Mouse (Mus musculus) liver, embryonic 11.5 days (tissue): ENCODE data around the gene Pnpla7. TPM values are rescaled to one million over a fixed set of nuclear protein-coding genes. Genes with fewer than 3 reads are reported as not detected.

Experiments
- ATAC-seq: fragments of 200-750 bp; cut with Nextera tagmentation; replicated peaks from 2 replicates; pipeline ENCODE4 v1.8.0; 2017; ENCODE audit warnings: moderate number of reproducible peaks, mild to moderate bottlenecking, moderate TSS enrichment, moderate library complexity; ENCODE audit not compliant: low FRiP score
- DNase-seq: peaks from one replicate; pipeline ENCODE4 v3.0.0-alpha.2; 2017; ENCODE audit warnings: low spot score
- H3K27ac ChIP-seq: fragments of 300-500 bp; sonication (generic); 2 replicates; pipeline ENCODE4 v1.5.1; 2014; ENCODE audit warnings: mild to moderate bottlenecking, low read depth, low read length, control low read depth
- H3K27me3 ChIP-seq: fragments of 300-500 bp; sonication (generic); replicated peaks from 2 replicates; pipeline ENCODE4 v1.6.1; 2014; ENCODE audit warnings: low read length, mixed read lengths; ENCODE audit not compliant: control insufficient read depth, insufficient read depth
- H3K36me3 ChIP-seq: fragments of 300-500 bp; sonication (generic); 2 replicates; pipeline ENCODE4 v1.6.1; 2014; ENCODE audit warnings: mild to moderate bottlenecking, low read length, moderate library complexity, mixed read lengths; ENCODE audit not compliant: control insufficient read depth, insufficient read depth
- H3K4me1 ChIP-seq: fragments of 300-500 bp; sonication (generic); replicated peaks from 2 replicates; pipeline ENCODE4 v1.6.1; 2014; ENCODE audit warnings: low read length, mixed read lengths; ENCODE audit not compliant: control insufficient read depth, insufficient read depth
- H3K4me2 ChIP-seq: fragments of 300-500 bp; sonication (generic); 2 replicates; pipeline ENCODE4 v1.6.1; 2014; ENCODE audit warnings: mild to moderate bottlenecking, control low read depth, moderate library complexity
- H3K4me3 ChIP-seq: fragments of 300-500 bp; sonication (generic); 2 replicates; pipeline ENCODE4 v1.5.1; 2014; ENCODE audit warnings: low read depth, low read length, control low read depth
- H3K9ac ChIP-seq: fragments of 300-500 bp; sonication (generic); 2 replicates; pipeline ENCODE4 v1.6.1; 2014; ENCODE audit warnings: low read depth, low read length, control low read depth
- H3K9me3 ChIP-seq: fragments of 300-500 bp; sonication (generic); 2 replicates; pipeline ENCODE4 v1.6.1; 2016; ENCODE audit warnings: low read length, inconsistent platforms, mixed read lengths; ENCODE audit not compliant: control insufficient read depth
- WGBS: fragments of 180-500 bp; shearing (Covaris S2); extraction: QIAGEN DNeasy Blood & Tissue Kit; methylation state at CpG from one replicate; pipeline ENCODE4 v1.1.7; 2014; 5-methylcytosine and 5-hydroxymethylcytosine counted together
- microRNA-seq: library from miRNA; unstranded; fragments of <30 nt; microRNA quantifications from one replicate; pipeline ENCODE4, GENCODE M21; 2017; ENCODE audit warnings: borderline number of aligned reads
- polyA plus RNA-seq: library from polyadenylated mRNA; unstranded; fragments of >200 nt; fragmentation: Nextera tagmentation; extraction: Ambion mirVana; gene quantifications from 2 replicates; pipeline ENCODE4 v1.2.1, GENCODE M21; 2014

The Pnpla7 gene
- polyA plus RNA-seq, 1 experiment from 2014 or later = 24.7 TPM

DNA sequence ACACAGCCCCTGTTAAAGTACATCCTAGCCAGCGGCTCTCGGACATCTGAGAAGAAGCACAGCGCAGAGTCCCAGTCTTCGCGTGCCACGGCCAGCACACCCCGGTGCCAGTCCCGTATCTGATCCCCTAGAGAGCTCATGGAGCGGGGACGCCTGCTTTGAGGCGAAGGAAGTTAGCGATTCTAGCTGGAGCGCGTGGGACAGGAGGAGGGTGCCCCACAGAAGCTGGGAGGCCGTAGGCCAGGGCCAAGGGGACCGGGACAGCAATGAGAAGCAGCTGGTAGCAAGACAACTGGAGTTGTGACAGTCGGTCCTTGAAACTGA, 118.9 kb downstream of the Pnpla7 start:
- peak overlapping the region; percentile 10; the same call in 1 of the 2 replicates for H3K4me3 ChIP-seq
- 39% methylated on average over 17 of the region's 17 CpGs for WGBS

DNA sequence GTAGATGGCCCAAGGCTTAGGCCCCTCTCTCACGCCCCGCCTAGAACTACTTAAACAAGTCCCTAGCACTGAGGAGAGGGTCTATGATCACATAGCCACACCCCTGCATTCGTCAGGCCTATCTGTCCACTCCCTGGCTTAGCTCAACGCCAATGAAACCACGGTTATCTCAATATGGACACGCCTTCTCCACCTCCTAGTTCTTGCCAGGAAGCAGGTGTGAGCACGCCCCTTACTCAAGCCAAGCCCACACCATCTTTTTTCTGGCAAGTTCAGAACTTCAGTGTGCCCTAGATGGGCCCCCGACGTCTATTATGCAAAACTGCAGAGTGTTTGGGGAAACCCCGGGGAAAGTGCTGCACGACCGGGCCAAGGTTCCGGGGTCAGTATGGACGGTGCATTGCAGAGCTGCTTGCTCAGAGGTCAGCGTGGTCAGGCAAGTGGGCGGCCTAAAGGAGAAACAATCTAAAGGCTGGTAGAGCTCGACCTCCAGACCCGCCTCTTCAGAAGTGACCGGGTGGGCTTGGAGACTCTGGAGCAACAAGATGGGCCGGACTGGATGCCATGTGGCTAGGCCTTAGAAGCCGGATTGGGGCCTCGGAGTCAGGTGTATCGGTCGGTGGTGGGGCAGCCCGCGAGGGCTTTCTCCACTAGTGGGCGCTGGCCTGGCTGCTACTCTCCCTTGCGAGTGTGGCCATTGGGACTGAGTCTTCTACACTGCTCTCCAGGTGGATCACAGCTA, 119.4 kb downstream of the Pnpla7 start, which contains the start of gene Noxa1:
Gene Noxa1 (minus strand): TSS at position 41 of the 742 bp plus-strand sequence.
- 37% methylated on average over 28 of the region's 28 CpGs for WGBS
- peak; percentile 82 for ATAC-seq

More for the DNA sequence above, 118.9 kb downstream of the Pnpla7 start:
- ATAC-seq = no peak; the same call in 1 of the 2 replicates
- H3K9ac ChIP-seq = no peak overlapping the region
- no peak overlapping the region for H3K27ac ChIP-seq
- peak overlapping the region; percentile 59 for H3K4me2 ChIP-seq
- no peaks in the 10 kb centered on the region for H3K9me3 ChIP-seq
- H3K27me3 ChIP-seq = peaks cover 10% of the 10 kb centered on the region
- DNase-seq = no peak
- H3K4me1 ChIP-seq = peaks cover 10% of the 10 kb centered on the region
- H3K36me3 ChIP-seq = no peaks in the 10 kb centered on the region

DNA sequence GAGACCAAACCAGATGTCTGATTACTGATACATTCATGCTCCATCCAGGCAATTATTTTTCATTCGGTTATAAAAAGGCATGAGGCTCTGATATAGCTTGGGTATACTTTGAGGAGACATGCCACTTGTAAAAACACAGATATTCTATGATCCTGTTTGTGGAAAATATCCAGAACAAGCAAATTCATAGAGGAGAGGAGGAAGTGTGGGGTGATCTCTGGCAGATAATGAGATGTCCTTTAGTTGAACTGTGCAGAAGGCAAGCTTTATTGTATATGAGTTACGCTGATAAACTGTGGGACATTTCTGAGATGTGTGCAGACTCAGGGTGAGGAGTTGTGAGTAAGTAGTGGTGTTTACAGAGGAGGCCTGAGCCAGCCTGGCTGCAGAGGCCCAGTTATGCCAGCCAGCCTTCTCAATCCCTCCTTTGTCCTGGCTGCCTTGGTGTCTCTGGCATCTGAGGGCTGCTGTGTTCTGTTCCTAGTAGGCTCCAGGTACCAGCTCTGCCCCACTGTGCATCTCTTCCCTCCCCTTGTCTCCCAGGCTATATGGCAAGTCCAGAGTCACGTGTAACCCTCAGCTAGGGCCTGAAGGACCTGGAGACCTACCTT, 122.3 kb downstream of the Pnpla7 start:
- no peaks in the 10 kb centered on the region for H3K9me3 ChIP-seq
- no peak for ATAC-seq

More for the DNA sequence above, 119.4 kb downstream of the Pnpla7 start, which contains the start of gene Noxa1:
- H3K4me2 ChIP-seq = peak within 1 kb of the TSS; percentile 59
- H3K9ac ChIP-seq = no peak within 1 kb of the TSS
- H3K9me3 ChIP-seq = no peaks in the 10 kb centered on the region
- H3K4me1 ChIP-seq = peaks cover 10% of the 10 kb centered on the region
- H3K27ac ChIP-seq = no peak within 1 kb of the TSS
- H3K4me3 ChIP-seq = peak within 1 kb of the TSS; percentile 10; the same call in 1 of the 2 replicates
- peaks cover 10% of the 10 kb centered on the region for H3K27me3 ChIP-seq
- H3K36me3 ChIP-seq = no peaks in the 10 kb centered on the region
- DNase-seq = no peak

DNA sequence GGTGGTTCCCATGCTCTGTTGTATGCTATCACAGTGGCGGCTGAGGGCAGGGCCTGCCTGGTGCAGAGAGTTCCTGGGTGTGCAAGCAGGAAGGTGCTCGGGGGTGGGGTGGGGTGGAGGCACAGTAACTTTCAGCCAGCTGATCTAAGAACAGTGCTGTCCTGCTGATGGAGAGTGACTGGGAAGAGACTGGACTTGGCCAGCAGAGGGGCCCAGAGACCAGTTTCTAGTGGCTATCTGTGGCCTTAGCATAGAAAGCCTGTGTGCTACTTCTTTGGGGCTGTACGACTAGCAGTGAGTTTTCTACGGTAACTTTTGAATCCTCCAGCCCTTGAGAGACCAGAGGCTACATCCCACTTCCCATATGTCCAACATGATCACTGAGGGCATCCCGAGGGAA, 123.1 kb downstream of the Pnpla7 start:
- H3K9ac ChIP-seq = no peak overlapping the region
- H3K27me3 ChIP-seq = peaks cover under 1% of the 10 kb centered on the region; the same call in 1 of the 2 replicates
- H3K36me3 ChIP-seq = no peaks in the 10 kb centered on the region
- H3K27ac ChIP-seq = no peak overlapping the region
- no peaks in the 10 kb centered on the region for H3K9me3 ChIP-seq
- peaks cover 10% of the 10 kb centered on the region for H3K4me1 ChIP-seq
- no peak for DNase-seq
- H3K4me3 ChIP-seq = no peak overlapping the region
- no peak for ATAC-seq
- H3K4me2 ChIP-seq = no peak overlapping the region
- 56% methylated on average over 5 of the region's 5 CpGs for WGBS

More for the DNA sequence above, 122.3 kb downstream of the Pnpla7 start:
- H3K27me3 ChIP-seq = peaks cover 3% of the 10 kb centered on the region; the same call in 1 of the 2 replicates
- H3K4me2 ChIP-seq = no peak overlapping the region
- no peak overlapping the region for H3K27ac ChIP-seq
- no peak overlapping the region for H3K9ac ChIP-seq
- DNase-seq = no peak
- H3K4me1 ChIP-seq = peaks cover 10% of the 10 kb centered on the region
- no peak overlapping the region for H3K4me3 ChIP-seq
- 72% methylated on average over 3 of the region's 3 CpGs for WGBS
- H3K36me3 ChIP-seq = no peaks in the 10 kb centered on the region

DNA sequence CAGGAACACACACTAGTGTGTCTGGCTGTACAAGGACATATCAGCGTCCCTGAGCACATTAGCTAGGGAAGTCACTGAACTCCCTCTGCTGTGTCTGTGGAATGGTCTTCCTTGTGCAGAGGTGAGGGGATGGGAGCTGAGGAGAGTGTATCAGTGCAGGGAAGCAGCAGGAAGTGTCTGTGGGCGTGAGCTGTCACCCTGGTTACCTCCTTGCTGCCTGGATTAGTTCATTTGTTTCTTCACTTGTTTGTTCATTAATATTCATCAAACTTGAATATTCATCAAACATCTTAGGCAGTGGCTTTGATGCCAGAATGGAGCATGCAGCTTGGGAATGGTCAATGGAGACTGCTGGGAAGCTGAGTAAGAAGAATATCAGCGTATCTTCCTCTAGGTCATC, 123.9 kb downstream of the Pnpla7 start:
- H3K4me2 ChIP-seq = no peak overlapping the region
- H3K4me1 ChIP-seq = peaks cover 10% of the 10 kb centered on the region
- no peak for ATAC-seq
- WGBS = 75% methylated on average over 3 of the region's 3 CpGs
- DNase-seq = no peak
- no peak overlapping the region for H3K27ac ChIP-seq
- H3K9me3 ChIP-seq = no peaks in the 10 kb centered on the region
- no peak overlapping the region for H3K9ac ChIP-seq
- no peak overlapping the region for H3K4me3 ChIP-seq
- H3K36me3 ChIP-seq = no peaks in the 10 kb centered on the region
- H3K27me3 ChIP-seq = no peaks in the 10 kb centered on the region; the same call in 1 of the 2 replicates

Small RNA genes within 50 kb of the gene (microRNA-seq; reads per million reads assigned to microRNA genes)
- gene Gm22875 = not detected
- not detected for gene Gm24328
- not detected for gene Mir7664

Other genes starting within 250 kb of the Pnpla7 start
- 0.23 and 0.26 TPM in 2 replicates for gene Cacna1b, start 212.9 kb upstream of the Pnpla7 start, polyA plus RNA-seq
- gene Ehmt1, start 56.4 kb upstream of the Pnpla7 start, polyA plus RNA-seq = 51.3 and 54.7 TPM in 2 replicates
- 29.8 and 35.2 TPM in 2 replicates for gene Arrdc1, start 40.8 kb upstream of the Pnpla7 start, polyA plus RNA-seq
- gene Zmynd19, start 26.2 kb upstream of the Pnpla7 start, polyA plus RNA-seq = 46.0 and 47.3 TPM in 2 replicates
- gene Dph7, start 13.6 kb upstream of the Pnpla7 start, polyA plus RNA-seq = 22.9 and 25.2 TPM in 2 replicates
- gene Mrpl41, start 935 bp upstream of the Pnpla7 start, polyA plus RNA-seq = 149 and 158 TPM in 2 replicates
- gene Nsmf, start 78.3 kb downstream of the Pnpla7 start, polyA plus RNA-seq = 29.0 and 32.6 TPM in 2 replicates
- 0.90 and 1.7 TPM in 2 replicates for gene Entpd8, start 104.3 kb downstream of the Pnpla7 start, polyA plus RNA-seq
- gene Noxa1, start 119.1 kb downstream of the Pnpla7 start, polyA plus RNA-seq = 0.69 and 1.0 TPM in 2 replicates
- 6.5 and 7.6 TPM in 2 replicates for gene Nrarp, start 204.7 kb downstream of the Pnpla7 start, polyA plus RNA-seq
- gene Tor4a, start 220.9 kb downstream of the Pnpla7 start, polyA plus RNA-seq = 12.1 and 13.1 TPM in 2 replicates
- 85.3 and 86.3 TPM in 2 replicates for gene Nelfb, start 235.5 kb downstream of the Pnpla7 start, polyA plus RNA-seq
- gene Stpg3, start 238.6 kb downstream of the Pnpla7 start, polyA plus RNA-seq = 0.29 TPM in 1 of 2 replicates, not detected in the other
- gene Fam166a, start 242.7 kb downstream of the Pnpla7 start, polyA plus RNA-seq = 0.45 TPM in 2 replicates
- 823 and 870 TPM in 2 replicates for gene Tubb4b, start 248.7 kb downstream of the Pnpla7 start, polyA plus RNA-seq